Mouse (Mus musculus) erythroblast, embryonic 14.5 days (primary cell): ENCODE results near the gene Nhp2.

Experiments
- GATA1 ChIP-seq: IDR thresholded peaks from 2 replicates; pipeline ENCODE4 v1.6.1; 2012; ENCODE audit warnings: low read length, inconsistent platforms, mixed read lengths
- TAL1 ChIP-seq: IDR thresholded peaks from 3 replicates; pipeline ENCODE4 v1.6.1; 2012; ENCODE audit warnings: low read length, inconsistent platforms, mixed read lengths

- TF ChIP-seq GATA1 (no peak), TAL1 (no peak)
Measured at GRCm38 (mm10) chr11:51607096-51607738, 12.3 kb upstream of the Nhp2 start.
